Mouse (Mus musculus) Muller cell, postnatal 12 days (primary cell): Measurements from ENCODE around the gene Pde4d.

Source experiments
- DNase-seq: peaks from one replicate; pipeline ENCODE4 v3.0.0-alpha.2; 2015; ENCODE audit errors: inconsistent ontology term

Gene Pde4d

GRCm38 (mm10) chr13:109752236-109752863 is 1302.6 kb downstream of the Pde4d start:
- DNase-seq: no peak

GRCm38 (mm10) chr13:109756854-109757253 is 1307.1 kb downstream of the Pde4d start:
- no peak for DNase-seq

GRCm38 (mm10) chr13:109759201-109759600 is 1309.5 kb downstream of the Pde4d start:
- DNase-seq: no peak

GRCm38 (mm10) chr13:109761081-109761480 is 1311.3 kb downstream of the Pde4d start:
- peak; percentile 70 for DNase-seq

- no peak for DNase-seq
Measured at GRCm38 (mm10) chr13:109774791-109775190, 1325.0 kb downstream of the Pde4d start.

GRCm38 (mm10) chr13:109775197-109775596 is 1325.4 kb downstream of the Pde4d start:
- DNase-seq: peak; percentile 23

GRCm38 (mm10) chr13:109776116-109776515 is 1326.4 kb downstream of the Pde4d start:
- DNase-seq: peak; percentile 87

GRCm38 (mm10) chr13:109776995-109777394 is 1327.2 kb downstream of the Pde4d start:
- DNase-seq: peak; percentile 25

- no peak for DNase-seq
Measured at GRCm38 (mm10) chr13:109777441-109777840, 1327.7 kb downstream of the Pde4d start.

- no peak for DNase-seq
Measured at GRCm38 (mm10) chr13:109778297-109778835, 1328.6 kb downstream of the Pde4d start.

- DNase-seq: no peak
Measured at GRCm38 (mm10) chr13:109781466-109781865, 1331.7 kb downstream of the Pde4d start.

GRCm38 (mm10) chr13:109788604-109789003 is 1338.9 kb downstream of the Pde4d start:
- DNase-seq: no peak

- DNase-seq: peak; percentile 45
Measured at GRCm38 (mm10) chr13:109789151-109789550, 1339.4 kb downstream of the Pde4d start.

GRCm38 (mm10) chr13:109790045-109790715 is 1340.4 kb downstream of the Pde4d start:
- no peak for DNase-seq

GRCm38 (mm10) chr13:109793918-109794317 is 1344.2 kb downstream of the Pde4d start:
- no peak for DNase-seq

GRCm38 (mm10) chr13:109798651-109799050 is 1348.9 kb downstream of the Pde4d start:
- DNase-seq: no peak

GRCm38 (mm10) chr13:109802201-109802600 is 1352.5 kb downstream of the Pde4d start:
- DNase-seq: no peak

- DNase-seq: no peak
Measured at GRCm38 (mm10) chr13:109806193-109806966, 1356.6 kb downstream of the Pde4d start.

GRCm38 (mm10) chr13:109807036-109807435 is 1357.3 kb downstream of the Pde4d start:
- DNase-seq: no peak

- no peak for DNase-seq
Measured at GRCm38 (mm10) chr13:109807446-109807845, 1357.7 kb downstream of the Pde4d start.

GRCm38 (mm10) chr13:109808039-109808438 is 1358.3 kb downstream of the Pde4d start:
- no peak for DNase-seq

- DNase-seq: no peak
Measured at GRCm38 (mm10) chr13:109808946-109809345, 1359.2 kb downstream of the Pde4d start.
